Mouse (Mus musculus): ENCODE measurements around the gene Lmbr1.

- TF ChIP-seq CTCF (IDR thresholded peaks at IDR 0.05) = no peak
- TF ChIP-seq POLR2A (IDR thresholded peaks at IDR 0.05; ENCODE audit: insufficient read depth, low read depth, low read length) = no peak
These were observed 181.0 kb downstream of the Lmbr1 start for GRCm38 (mm10) chr5:29197187-29197586.

Data from heart, adult 2 months (tissue).